Mouse (Mus musculus) cortical plate, adult 2 months (tissue): ENCODE results near the gene Actn1.

ENCODE experiments used
- CTCF ChIP-seq: fragments of 200-500 bp; IDR thresholded peaks from 2 replicates; pipeline ENCODE4 v1.5.1; 2011; ENCODE audit warnings: mild to moderate bottlenecking, control low read depth, low read length; ENCODE audit not compliant: insufficient read depth; ENCODE audit errors: extremely low read depth
- POLR2A ChIP-seq: fragments of 200-500 bp; IDR thresholded peaks from 2 replicates; pipeline ENCODE4 v1.6.1; 2011; ENCODE audit warnings: mild to moderate bottlenecking, low read length, control low read depth; ENCODE audit not compliant: insufficient read depth; ENCODE audit errors: extremely low read depth

- peak; percentile 13; the same call in 1 of the 2 replicates for TF ChIP-seq CTCF
- no peak for TF ChIP-seq POLR2A
Measured at GRCm38 (mm10) chr12:80157675-80158074, 102.5 kb downstream of the Actn1 start.
